Mouse (Mus musculus): ENCODE results near the gene Xpc.

Gene Xpc

GRCm38 (mm10) chr6:91515545-91516449 is at the start of gene Xpc, which contains the start of gene Lsm3:
TSS of gene Xpc (minus strand) at chr6:91515888.
TSS of gene Lsm3 (plus strand) at chr6:91515928.
- DNase-seq (ENCODE audit: low read depth, low spot score), result peak; percentile 96

GRCm38 (mm10) chr6:91563031-91563430 is 47.3 kb upstream of the Xpc start:
- no peak for DNase-seq (ENCODE audit: low read depth, low spot score)

DNA sequence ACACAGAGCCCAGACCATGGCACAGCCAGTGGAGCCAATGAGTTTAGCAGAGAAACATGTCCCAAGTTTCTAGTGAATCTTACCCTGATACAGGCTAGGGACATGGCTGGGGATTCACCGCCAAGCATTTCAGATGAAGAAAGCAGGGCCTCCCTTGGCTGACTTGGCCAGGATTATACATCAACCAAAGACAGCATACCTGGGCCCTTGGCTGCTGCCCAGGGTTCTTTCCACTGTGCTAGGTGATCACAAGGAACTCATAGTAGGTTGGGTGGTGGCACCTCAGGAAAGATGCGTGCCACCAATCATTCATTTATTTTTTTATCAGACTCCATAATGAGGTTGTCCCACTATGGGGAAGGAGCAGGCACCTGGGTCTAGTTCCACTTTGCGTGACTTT is 44.5 kb upstream of the Xpc start:
- no peak for DNase-seq (ENCODE audit: low read depth, low spot score)

DNA sequence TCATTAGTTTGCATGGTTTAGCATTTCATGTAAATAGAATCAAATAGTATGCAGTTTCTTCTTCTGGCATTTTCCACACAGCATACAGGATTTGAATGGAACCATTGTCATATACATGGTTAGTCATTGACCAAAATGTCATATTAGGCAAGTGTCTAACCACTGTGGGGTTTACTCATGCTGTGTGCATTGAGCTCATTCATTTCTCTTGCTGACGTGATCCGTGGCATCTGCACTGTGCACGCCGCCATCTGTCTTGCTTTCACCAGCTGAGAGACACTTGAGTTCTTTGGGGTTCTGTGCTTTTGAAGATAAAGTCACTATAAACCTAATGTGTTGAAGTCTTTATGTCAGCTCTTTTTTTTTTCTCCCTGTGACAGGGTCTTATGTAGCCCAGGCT is 43.7 kb upstream of the Xpc start:
- no peak for DNase-seq (ENCODE audit: low read depth, low spot score)

DNA sequence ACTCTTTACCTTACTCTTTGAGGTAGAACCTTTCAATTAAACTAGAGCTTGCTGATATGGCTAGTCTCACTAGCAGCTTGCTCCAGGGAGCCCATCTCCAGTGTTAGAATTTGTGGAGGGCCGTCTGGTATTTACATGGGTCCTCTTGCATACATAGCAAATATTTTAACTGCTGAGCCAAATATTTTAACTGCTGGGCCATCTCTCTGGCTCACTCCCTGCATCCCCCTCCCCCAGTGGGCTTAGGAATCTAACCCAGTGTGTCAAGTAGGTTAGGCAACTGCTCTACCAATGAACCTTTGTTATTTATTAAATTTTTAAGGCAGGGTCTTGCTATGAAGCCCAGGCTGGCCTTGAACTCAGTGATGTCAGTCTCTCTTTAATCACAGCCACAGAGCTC is 42.9 kb upstream of the Xpc start:
- no peak for DNase-seq (ENCODE audit: low read depth, low spot score)

DNA sequence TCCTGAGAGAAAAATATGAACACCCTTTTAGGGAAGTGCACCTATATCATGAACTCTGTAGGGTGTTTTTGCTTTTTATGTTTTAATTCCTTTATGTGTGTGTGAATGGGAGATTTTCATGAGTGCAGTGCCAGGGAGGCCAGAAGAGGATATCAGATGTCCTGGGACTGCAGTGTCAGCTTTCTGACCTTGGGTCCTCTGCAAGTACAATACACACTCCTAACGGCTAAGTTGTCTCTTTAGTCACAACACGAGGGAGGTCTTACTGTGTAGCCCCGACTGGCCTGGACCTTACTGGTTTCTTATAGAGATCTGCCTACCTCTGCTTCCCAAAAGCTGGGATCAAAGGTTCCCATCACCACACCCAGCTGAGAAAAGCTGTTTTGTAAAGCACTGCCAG is 37.0 kb upstream of the Xpc start:
- no peak for DNase-seq (ENCODE audit: low read depth, low spot score)

DNA sequence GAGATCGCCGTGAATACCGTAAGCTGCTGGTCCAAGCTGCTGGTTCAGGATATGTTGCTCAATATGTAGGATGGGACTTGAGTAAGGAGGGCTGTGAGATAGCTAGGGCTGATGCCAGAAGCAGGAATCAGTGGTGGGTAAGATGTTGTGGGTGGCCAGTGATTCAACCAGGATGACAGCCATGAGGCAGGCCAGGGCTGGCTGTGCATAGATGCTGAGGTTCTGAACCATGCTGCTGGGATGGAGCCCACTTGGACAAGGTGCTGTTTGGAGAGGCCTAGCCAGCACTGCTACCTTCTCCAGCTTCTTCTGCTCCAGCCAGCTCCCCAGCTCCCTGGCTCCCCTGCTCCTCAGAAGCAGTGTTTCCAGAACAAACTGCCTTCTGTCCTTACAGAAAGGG is 36.0 kb upstream of the Xpc start:
- no peak for DNase-seq (ENCODE audit: low read depth, low spot score)

GRCm38 (mm10) chr6:91549621-91550020 is 33.9 kb upstream of the Xpc start:
- no peak for DNase-seq (ENCODE audit: low read depth, low spot score)

DNA sequence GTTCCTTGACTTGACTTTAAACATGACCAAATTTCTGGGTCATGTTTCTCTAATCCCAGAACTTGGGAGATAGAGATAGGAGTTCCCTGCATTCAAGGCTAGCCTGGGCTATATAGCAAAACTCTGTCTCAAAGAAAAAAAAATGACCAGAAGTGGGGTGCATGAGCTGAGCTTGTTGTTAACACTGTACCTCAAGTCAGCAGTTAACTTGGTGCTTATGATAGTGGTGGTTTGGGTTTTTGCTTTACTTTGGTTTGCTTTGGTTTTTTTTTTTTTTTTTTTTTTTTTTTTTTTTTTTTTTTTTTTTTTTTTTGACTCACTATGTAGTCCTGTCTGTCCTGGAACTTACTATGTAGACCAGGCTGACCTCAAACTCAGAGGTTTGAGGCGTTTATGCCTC is 31.6 kb upstream of the Xpc start:
- no peak for DNase-seq (ENCODE audit: low read depth, low spot score)

DNA sequence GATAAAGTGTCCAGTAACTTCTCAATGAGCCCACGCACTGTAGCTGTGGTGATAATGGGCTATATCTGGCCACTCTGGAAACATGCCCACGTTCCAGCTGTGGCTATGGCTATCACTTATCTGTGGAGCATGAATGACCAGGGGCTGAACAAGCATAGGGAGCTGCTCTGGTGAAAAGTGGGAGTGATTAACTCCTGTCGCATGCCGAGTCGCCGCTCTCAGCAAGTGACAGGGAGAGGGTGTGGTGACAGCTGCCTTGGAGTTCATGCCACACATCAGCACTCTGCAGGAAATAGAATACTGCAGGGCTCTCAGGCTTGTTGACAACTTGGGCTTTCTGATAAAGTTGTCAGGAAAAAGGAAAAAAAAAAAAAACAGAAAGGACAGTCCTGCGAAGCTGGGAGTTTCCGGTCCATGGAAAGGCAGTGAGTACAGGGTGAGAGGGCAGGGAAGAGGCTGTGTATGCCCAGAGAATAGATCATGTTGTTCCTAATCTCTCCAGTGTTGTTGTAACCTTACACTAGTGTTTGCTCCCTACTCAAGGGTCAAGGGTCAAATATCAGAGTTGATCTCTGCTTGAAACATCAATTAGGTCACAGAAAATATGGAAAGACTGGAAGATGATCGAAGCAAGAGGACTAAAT is 30.7 kb upstream of the Xpc start:
- no peak for DNase-seq (ENCODE audit: low read depth, low spot score)

- DNase-seq (ENCODE audit: low read depth, low spot score), result no peak
Observed at GRCm38 (mm10) chr6:91543056-91543455, 27.4 kb upstream of the Xpc start.

- no peak for DNase-seq (ENCODE audit: low read depth, low spot score)
Observed at GRCm38 (mm10) chr6:91541276-91541675, 25.6 kb upstream of the Xpc start.

DNA sequence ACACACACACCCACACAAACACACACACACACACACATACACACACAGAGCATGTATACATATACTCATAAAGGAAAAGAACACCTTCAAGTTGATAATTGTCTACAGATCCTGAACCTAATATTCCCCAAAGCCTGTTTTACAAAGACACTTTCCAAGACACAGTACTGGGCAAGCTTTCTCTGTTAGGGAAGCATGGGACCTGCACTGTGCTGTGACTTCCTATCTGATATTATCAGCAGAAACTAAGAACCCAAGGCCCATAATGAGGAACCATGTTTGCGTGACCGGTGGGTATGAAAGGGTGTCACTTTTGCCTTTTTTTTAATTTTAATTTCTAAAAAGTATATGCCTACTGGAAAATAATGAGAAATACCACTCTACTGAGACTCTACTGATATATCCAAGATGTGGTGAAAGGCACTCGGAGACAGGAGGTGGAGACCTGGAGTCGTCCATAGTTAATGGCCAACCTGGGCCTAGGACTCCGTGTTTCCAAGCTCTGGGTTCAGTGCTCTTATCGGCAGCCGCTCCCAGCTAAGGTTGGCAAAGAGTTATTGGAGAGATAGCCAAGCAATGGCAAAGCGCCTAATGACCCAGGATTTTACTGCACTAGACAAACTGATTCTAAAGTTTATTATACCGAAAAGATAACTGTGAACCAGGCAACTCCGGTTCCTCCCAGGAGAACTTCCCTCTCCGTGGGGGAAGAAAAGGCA is 20.5 kb upstream of the Xpc start:
- no peak for DNase-seq (ENCODE audit: low read depth, low spot score)

GRCm38 (mm10) chr6:91535231-91535630 is 19.5 kb upstream of the Xpc start:
- DNase-seq (ENCODE audit: low read depth, low spot score), result no peak

DNA sequence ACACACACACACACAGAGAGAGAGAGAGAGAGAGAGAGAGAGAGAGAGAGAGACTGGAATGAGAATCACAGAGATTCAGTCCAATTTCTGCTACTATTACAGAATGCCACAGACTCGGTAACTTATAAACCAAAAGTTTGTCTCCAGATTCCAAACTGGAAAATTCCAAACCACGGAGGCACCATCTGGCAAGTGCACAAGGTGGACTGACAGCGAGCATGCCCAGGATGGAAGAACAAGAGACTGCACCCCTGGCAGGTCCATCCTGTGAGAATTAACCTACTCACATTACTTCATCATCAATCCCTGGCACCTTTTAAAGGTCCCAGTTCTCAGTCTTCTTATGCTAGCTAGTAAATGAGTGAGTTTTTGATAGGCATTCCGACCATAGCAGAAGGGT is 18.6 kb upstream of the Xpc start:
- no peak for DNase-seq (ENCODE audit: low read depth, low spot score)

DNA sequence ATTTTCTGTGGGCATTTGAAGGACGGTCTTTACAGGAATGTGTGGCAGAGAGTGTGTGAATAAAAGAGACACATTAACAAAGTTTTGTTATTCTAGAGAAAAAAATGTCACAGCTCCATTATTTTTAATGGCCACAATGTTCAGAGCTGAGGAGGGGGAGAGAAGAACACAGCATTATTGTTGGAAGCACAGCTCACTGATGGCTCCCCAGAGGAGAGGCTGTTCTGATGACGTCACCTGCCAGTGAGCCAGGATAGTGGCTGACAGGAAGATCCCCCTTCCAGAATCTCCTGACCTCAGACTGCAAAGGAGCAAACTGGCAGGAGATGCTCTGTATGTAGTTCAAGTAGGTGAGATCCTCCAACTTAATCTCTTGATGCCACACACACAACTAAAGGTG is 18.1 kb upstream of the Xpc start:
- no peak for DNase-seq (ENCODE audit: low read depth, low spot score)

DNA sequence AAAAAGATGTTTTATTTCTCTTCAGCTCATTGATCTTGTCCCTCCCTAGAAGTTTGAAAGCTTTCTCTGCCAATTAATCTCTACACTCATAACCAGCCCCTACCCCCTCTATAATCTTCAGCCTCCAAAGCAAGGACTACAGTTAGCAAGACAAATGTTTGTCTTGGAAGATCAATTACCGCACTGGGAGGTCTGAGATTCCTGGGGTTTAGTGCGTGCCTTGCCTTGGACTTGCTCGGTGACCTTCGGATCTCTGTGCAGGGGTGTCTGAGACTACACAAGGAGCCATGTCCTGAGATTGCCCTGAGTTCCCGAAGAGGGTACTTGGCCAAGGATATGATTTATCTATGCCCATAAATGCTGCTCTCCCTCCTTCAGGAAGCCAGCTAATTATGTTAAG is 17.7 kb upstream of the Xpc start:
- DNase-seq (ENCODE audit: low read depth, low spot score), result no peak

DNA sequence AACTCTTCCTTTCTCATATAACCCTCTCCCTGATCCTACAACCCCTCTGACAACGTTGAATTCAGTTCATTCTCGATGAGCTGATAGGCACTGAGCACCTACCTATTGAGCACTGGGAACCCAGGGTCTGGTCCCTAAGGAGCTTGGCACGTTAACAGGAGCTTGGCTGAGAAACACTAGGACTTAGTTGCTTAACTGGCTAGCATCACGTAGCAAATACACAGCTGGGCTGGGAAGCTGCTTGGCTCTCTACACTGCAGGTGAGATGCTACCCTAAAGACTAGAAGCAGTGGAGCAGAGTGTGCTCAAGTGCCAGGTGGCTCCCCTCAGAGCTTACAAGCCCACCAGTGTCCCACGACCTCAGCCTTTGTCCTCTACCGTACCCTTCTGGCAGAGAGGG is 17.0 kb upstream of the Xpc start:
- no peak for DNase-seq (ENCODE audit: low read depth, low spot score)

DNA sequence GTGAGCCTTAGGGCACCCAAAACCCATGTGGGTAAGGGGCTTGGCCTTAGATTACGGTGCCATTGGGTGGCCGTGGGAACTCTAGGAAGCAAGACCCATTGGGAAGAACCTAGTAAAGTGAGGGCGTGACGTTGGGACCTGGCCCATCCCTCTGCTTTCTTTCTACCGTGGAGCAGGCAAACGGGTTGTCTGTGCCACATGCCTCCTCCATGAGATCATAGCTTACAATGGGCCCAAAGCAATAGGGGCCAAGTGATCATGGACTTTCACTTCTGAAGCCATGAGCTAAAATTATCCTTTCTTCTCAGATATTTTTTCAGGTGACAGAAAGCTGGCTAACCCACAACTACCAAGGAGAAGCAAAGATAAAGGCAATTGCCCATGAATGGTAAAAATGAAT is 15.6 kb upstream of the Xpc start:
- DNase-seq (ENCODE audit: low read depth, low spot score), result peak; percentile 53

DNA sequence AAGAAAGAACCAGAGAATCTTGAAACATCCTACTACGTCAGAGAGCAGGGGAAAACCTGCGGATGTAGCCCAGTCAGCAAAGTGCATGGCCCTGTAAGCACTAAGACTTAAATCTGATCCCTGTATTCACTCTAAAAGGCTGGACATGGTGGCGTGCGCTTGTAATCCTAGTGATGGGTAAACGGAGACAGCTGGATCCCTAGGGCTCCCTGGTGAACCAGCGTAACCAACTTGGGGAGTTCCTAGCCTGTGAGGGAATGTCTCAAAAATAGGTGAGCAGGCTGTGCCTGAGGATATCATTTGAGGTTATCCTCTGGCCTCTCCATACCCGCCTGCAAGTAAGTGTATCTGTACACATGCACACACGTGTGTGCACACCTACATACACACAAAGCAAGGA is 15.0 kb upstream of the Xpc start:
- peak; percentile 62 for DNase-seq (ENCODE audit: low read depth, low spot score)

GRCm38 (mm10) chr6:91528265-91528664 is 12.6 kb upstream of the Xpc start:
- peak; percentile 88 for DNase-seq (ENCODE audit: low read depth, low spot score)

- peak; percentile 60 for DNase-seq (ENCODE audit: low read depth, low spot score)
Observed at GRCm38 (mm10) chr6:91527227-91527860, 11.7 kb upstream of the Xpc start.

Measured in skeletal muscle tissue, adult 2 months (tissue).